Mouse (Mus musculus): Measurements from ENCODE around the gene Rpn2. TPM values are rescaled to one million over a fixed set of nuclear protein-coding genes. Genes with fewer than 3 reads are reported as not detected.

Rpn2 gene
- polyA plus RNA-seq, 1 experiment = 171 TPM

DNA sequence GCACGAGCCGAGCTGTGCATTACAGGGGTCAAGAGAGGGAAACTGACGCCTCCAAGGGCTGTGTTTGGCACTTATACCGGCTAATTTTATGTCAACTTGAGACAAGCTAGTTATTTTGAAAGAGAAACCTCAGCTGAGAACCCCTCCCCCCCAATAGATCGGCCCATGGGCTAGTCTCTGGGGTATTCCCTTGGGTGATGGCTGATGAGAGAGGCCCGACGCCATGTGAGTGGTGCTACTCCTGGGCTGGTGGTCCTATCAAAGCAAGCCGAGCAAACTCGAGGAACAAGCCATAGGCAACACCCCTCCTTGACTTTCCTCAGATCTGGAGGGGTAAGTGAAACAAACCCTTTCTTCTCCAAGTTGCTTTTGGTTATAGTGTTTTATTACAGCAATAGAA is 16.3 kb upstream of the Rpn2 start:
- Histone ChIP-seq H3K36me3 (ENCODE audit: control insufficient read depth, insufficient read depth, low read length) (no peaks in the 10 kb centered on the region), H3K4me1 (ENCODE audit: control insufficient read depth, insufficient read depth, low read length) (no peaks in the 10 kb centered on the region), H3K4me3 (ENCODE audit: insufficient read depth, low read depth, low read length) (no peak overlapping the region), H3K27me3 (replicated peaks; ENCODE audit: control insufficient read depth, insufficient read depth, low read length) (no peaks in the 10 kb centered on the region), H3K27ac (ENCODE audit: insufficient read depth, low read depth, low read length) (no peak overlapping the region)
- TF ChIP-seq CTCF (conservative IDR thresholded peaks at IDR 0.05; ENCODE audit: insufficient read depth, insufficient read length, low read depth, low read length) = no peak
- no peak for TF ChIP-seq POLR2A (IDR thresholded peaks at IDR 0.05; ENCODE audit: low read depth, low read length)
- DNase-seq = no peak
- WGBS = 56% methylated on average over 9 of the region's 9 CpGs

DNA sequence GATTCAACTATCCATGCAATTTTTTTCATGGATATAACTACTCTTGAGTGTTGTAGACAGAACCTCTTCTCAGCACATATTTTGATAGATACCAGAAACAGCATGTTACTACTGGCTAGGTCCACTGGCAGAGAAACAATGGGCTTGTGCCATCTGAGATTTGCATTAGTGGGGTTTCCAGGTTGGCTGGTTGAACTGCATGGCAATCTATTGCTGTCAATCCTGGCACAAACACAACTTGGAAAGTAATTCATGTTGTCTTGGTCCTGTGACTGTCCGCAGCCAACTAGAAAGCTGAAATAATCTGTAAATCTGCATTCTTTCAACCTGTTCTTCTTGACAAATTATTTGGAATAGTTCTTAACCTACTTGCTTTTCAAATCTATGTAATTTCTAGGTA is 15.7 kb upstream of the Rpn2 start:
- Histone ChIP-seq H3K36me3 (ENCODE audit: control insufficient read depth, insufficient read depth, low read length) (no peaks in the 10 kb centered on the region), H3K27ac (ENCODE audit: insufficient read depth, low read depth, low read length) (no peak overlapping the region), H3K27me3 (replicated peaks; ENCODE audit: control insufficient read depth, insufficient read depth, low read length) (no peaks in the 10 kb centered on the region), H3K4me3 (ENCODE audit: insufficient read depth, low read depth, low read length) (no peak overlapping the region), H3K4me1 (ENCODE audit: control insufficient read depth, insufficient read depth, low read length) (no peaks in the 10 kb centered on the region)
- 84% methylated on average over 1 of the region's 1 CpGs for WGBS
- TF ChIP-seq POLR2A (IDR thresholded peaks at IDR 0.05; ENCODE audit: low read depth, low read length) = no peak
- no peak for DNase-seq

DNA sequence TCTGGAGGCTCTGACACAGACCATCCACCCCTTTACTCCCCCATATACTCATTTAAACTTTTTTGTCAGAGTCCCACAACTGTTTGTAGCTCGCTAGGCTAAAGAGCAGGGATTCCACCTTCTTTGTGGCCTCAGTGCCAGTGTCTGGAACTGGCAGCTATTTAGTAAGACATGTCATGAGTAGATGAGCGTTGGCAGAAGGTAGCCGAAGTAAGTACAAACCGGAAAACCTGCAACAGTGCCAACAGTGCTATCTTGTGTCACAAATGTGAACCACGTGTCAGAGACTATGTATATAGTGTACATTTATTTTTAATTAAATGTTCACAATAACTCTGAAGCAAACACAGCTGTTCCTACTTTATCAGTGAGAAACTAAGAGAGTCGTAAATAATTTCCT is 15.0 kb upstream of the Rpn2 start:
- no peak overlapping the region for H3K4me3 ChIP-seq (ENCODE audit: insufficient read depth, low read depth, low read length)
- H3K4me1 ChIP-seq (ENCODE audit: control insufficient read depth, insufficient read depth, low read length) = no peaks in the 10 kb centered on the region
- no peak for DNase-seq
- TF ChIP-seq CTCF (conservative IDR thresholded peaks at IDR 0.05; ENCODE audit: insufficient read depth, insufficient read length, low read depth, low read length) (no peak), POLR2A (IDR thresholded peaks at IDR 0.05; ENCODE audit: low read depth, low read length) (no peak)
- no peak overlapping the region for H3K27ac ChIP-seq (ENCODE audit: insufficient read depth, low read depth, low read length)
- 59% methylated on average over 6 of the region's 6 CpGs for WGBS
- no peaks in the 10 kb centered on the region for H3K36me3 ChIP-seq (ENCODE audit: control insufficient read depth, insufficient read depth, low read length)
- H3K27me3 ChIP-seq (replicated peaks; ENCODE audit: control insufficient read depth, insufficient read depth, low read length) = no peaks in the 10 kb centered on the region

DNA sequence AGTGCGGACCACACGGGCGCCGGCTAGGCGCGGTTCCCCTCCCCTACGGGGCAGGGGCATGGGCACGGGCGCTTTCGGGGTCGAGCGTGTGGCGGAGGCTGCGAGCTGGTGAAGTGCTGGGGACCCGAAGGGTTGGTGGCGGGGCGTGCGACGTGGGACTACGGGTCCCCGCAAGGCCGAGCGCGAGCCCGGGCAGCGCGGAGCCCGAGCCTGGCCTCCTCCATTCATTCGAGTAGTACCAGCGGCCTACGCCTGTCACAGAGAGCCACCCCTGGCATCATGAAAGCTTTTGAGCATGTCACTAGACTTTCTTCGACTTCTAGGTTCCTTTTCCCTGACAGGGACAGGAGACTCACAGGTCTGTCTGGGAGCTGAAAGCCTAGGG is 591 bp downstream of the Rpn2 start, which contains the start of gene Mroh8:
Mroh8 (minus strand) TSS at position 134 of the 385 bp plus-strand sequence.
- under 1% methylated on average over 32 of the region's 32 CpGs for WGBS
- H3K27ac ChIP-seq (ENCODE audit: insufficient read depth, low read depth, low read length) = peak within 1 kb of the TSS; percentile 97
- TF ChIP-seq POLR2A (IDR thresholded peaks at IDR 0.05; ENCODE audit: low read depth, low read length) = no peak
- no peaks in the 10 kb centered on the region for H3K27me3 ChIP-seq (replicated peaks; ENCODE audit: control insufficient read depth, insufficient read depth, low read length)
- DNase-seq = no peak
- H3K4me3 ChIP-seq (ENCODE audit: insufficient read depth, low read depth, low read length) = peak within 1 kb of the TSS; percentile 98
- H3K36me3 ChIP-seq (ENCODE audit: control insufficient read depth, insufficient read depth, low read length) = no peaks in the 10 kb centered on the region
- peaks cover 4% of the 10 kb centered on the region; the same call in 1 of the 2 replicates for H3K4me1 ChIP-seq (ENCODE audit: control insufficient read depth, insufficient read depth, low read length)

DNA sequence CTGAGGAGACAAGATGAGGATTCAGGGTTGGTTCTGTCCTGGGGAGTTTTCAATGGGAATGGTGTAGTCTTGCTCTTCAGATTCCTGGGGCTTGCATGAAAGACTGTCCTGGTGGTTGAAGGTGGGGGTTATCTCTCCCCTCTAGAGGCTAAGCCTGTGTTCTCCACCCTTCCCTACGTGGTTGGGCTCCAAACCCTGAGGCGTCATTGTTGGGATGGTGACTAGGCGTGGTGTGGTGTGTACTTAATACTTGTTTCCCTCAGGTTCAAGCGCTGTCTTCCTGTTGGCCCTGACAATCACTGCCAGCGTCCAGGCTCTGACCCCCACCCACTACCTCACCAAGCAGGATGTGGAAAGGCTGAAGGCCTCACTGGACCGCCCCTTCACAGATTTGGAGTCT is 4.5 kb downstream of the Rpn2 start:
- Histone ChIP-seq H3K27me3 (replicated peaks; ENCODE audit: control insufficient read depth, insufficient read depth, low read length) (no peaks in the 10 kb centered on the region), H3K27ac (ENCODE audit: insufficient read depth, low read depth, low read length) (no peak overlapping the region), H3K36me3 (ENCODE audit: control insufficient read depth, insufficient read depth, low read length) (no peaks in the 10 kb centered on the region), H3K4me1 (ENCODE audit: control insufficient read depth, insufficient read depth, low read length) (peaks cover 4% of the 10 kb centered on the region; the same call in 1 of the 2 replicates), H3K4me3 (ENCODE audit: insufficient read depth, low read depth, low read length) (no peak overlapping the region)
- no peak for DNase-seq
- TF ChIP-seq POLR2A (IDR thresholded peaks at IDR 0.05; ENCODE audit: low read depth, low read length) (no peak), CTCF (conservative IDR thresholded peaks at IDR 0.05; ENCODE audit: insufficient read depth, insufficient read length, low read depth, low read length) (no peak)
- WGBS = 89% methylated on average over 6 of the region's 6 CpGs

DNA sequence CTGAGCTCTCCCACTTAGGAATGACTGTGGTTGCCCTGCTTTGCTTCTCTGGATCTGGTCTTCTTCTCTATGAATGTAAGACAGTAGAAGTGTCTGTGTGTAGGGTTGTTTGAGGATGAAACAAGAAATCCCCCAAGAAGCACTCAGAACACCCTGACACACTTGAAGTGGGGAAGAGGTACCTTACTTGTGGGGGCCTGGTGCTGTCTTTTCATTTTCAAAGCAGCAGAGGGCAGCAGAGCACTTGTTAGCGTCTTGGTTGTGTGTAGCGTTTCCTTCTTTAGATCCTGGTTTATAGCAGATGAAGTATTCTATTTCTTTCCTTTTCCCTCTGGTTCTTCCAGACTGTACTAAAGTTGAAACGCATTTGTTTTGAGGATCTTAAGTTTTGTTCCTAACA is 8.7 kb downstream of the Rpn2 start:
- Histone ChIP-seq H3K36me3 (ENCODE audit: control insufficient read depth, insufficient read depth, low read length) (no peaks in the 10 kb centered on the region; the same call in 1 of the 2 replicates), H3K27ac (ENCODE audit: insufficient read depth, low read depth, low read length) (no peak overlapping the region), H3K4me1 (ENCODE audit: control insufficient read depth, insufficient read depth, low read length) (no peaks in the 10 kb centered on the region), H3K4me3 (ENCODE audit: insufficient read depth, low read depth, low read length) (no peak overlapping the region), H3K27me3 (replicated peaks; ENCODE audit: control insufficient read depth, insufficient read depth, low read length) (no peaks in the 10 kb centered on the region)
- TF ChIP-seq POLR2A (IDR thresholded peaks at IDR 0.05; ENCODE audit: low read depth, low read length) = no peak
- peak; percentile 61 for TF ChIP-seq CTCF (conservative IDR thresholded peaks at IDR 0.05; ENCODE audit: insufficient read depth, insufficient read length, low read depth, low read length)
- WGBS = 9% methylated on average over 3 of the region's 3 CpGs
- DNase-seq = peak; percentile 47

DNA sequence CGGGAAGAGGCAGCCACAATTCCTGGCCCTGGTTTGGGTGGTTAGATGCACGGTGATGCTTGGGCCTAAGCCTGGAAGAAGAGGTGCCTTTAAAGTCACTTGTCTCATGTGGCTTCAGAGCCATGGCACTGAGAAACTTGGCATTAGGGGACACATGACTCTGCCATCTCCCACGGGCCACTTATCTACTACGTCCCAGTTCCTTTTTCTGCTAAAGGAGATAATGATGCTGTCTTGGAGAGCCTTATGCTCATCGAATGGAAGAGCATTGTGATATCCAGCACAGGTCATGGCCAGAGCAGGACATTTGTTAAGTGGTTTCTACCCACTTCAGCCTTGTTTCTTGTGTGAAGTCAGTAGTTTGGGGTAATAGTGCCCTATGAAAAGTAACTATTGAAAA is 10.2 kb downstream of the Rpn2 start:
- no peaks in the 10 kb centered on the region for H3K4me1 ChIP-seq (ENCODE audit: control insufficient read depth, insufficient read depth, low read length)
- no peak for DNase-seq
- no peak overlapping the region for H3K27ac ChIP-seq (ENCODE audit: insufficient read depth, low read depth, low read length)
- no peak for TF ChIP-seq CTCF (conservative IDR thresholded peaks at IDR 0.05; ENCODE audit: insufficient read depth, insufficient read length, low read depth, low read length)
- TF ChIP-seq POLR2A (IDR thresholded peaks at IDR 0.05; ENCODE audit: low read depth, low read length) = no peak
- no peaks in the 10 kb centered on the region; the same call in 1 of the 2 replicates for H3K36me3 ChIP-seq (ENCODE audit: control insufficient read depth, insufficient read depth, low read length)
- H3K4me3 ChIP-seq (ENCODE audit: insufficient read depth, low read depth, low read length) = no peak overlapping the region
- 91% methylated on average over 5 of the region's 5 CpGs for WGBS
- H3K27me3 ChIP-seq (replicated peaks; ENCODE audit: control insufficient read depth, insufficient read depth, low read length) = no peaks in the 10 kb centered on the region

DNA sequence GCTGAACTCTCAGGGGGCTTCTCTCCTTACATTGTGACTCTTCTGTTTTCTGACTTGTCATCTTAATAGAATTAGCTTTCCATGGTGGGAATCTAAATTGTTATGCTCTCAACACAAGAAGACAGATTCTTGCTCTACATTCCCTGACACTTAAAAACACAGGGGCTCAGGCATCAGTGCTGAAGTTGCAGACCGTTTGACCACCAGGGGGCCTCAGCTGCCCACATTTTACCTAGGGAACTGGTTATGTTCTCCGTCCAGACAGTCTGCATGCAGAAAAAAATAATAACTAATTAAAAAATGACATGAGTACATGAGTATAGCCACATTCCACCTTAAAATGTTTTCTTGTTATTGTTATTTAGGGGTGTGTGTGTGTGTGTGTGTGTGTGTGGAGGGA is 13.3 kb downstream of the Rpn2 start:
- H3K27ac ChIP-seq (ENCODE audit: insufficient read depth, low read depth, low read length) = no peak overlapping the region
- no peak overlapping the region for H3K4me3 ChIP-seq (ENCODE audit: insufficient read depth, low read depth, low read length)
- peak; percentile 68 for TF ChIP-seq CTCF (conservative IDR thresholded peaks at IDR 0.05; ENCODE audit: insufficient read depth, insufficient read length, low read depth, low read length)
- TF ChIP-seq POLR2A (IDR thresholded peaks at IDR 0.05; ENCODE audit: low read depth, low read length) = no peak
- H3K27me3 ChIP-seq (replicated peaks; ENCODE audit: control insufficient read depth, insufficient read depth, low read length) = no peaks in the 10 kb centered on the region
- DNase-seq = peak; percentile 69
- H3K4me1 ChIP-seq (ENCODE audit: control insufficient read depth, insufficient read depth, low read length) = no peaks in the 10 kb centered on the region; the same call in 1 of the 2 replicates
- 11% methylated on average over 2 of the region's 2 CpGs for WGBS
- peaks cover 3% of the 10 kb centered on the region for H3K36me3 ChIP-seq (ENCODE audit: control insufficient read depth, insufficient read depth, low read length)
